Mouse (Mus musculus) forebrain, embryonic 12.5 days (tissue): ENCODE data around the gene Nemp1. TPM values are rescaled to one million over a fixed set of nuclear protein-coding genes. Genes with fewer than 3 reads are reported as not detected.

Source experiments
- ATAC-seq: fragments of 200-750 bp; cut with Nextera tagmentation; 2 replicates; pipeline ENCODE4 v1.8.0; 2017; ENCODE audit warnings: moderate TSS enrichment; ENCODE audit not compliant: low FRiP score
- H3K27ac ChIP-seq: fragments of 300-500 bp; sonication (generic); 2 replicates; pipeline ENCODE4 v1.5.1; 2016; ENCODE audit warnings: mild to moderate bottlenecking
- H3K27me3 ChIP-seq: fragments of 300-500 bp; sonication (generic); 2 replicates; pipeline ENCODE4 v1.6.1; 2016; ENCODE audit warnings: mild to moderate bottlenecking
- H3K36me3 ChIP-seq: fragments of 300-500 bp; sonication (generic); replicated peaks from 2 replicates; pipeline ENCODE4 v1.6.1; 2016; ENCODE audit warnings: mild to moderate bottlenecking
- H3K4me1 ChIP-seq: fragments of 300-500 bp; sonication (generic); 2 replicates; pipeline ENCODE4 v1.6.1; 2016
- H3K4me2 ChIP-seq: fragments of 300-500 bp; sonication (generic); 2 replicates; pipeline ENCODE4 v1.6.1; 2016; ENCODE audit warnings: mild to moderate bottlenecking, moderate library complexity
- H3K4me3 ChIP-seq: fragments of 300-500 bp; sonication (generic); replicated peaks from 2 replicates; pipeline ENCODE4 v1.5.1; 2016; ENCODE audit warnings: mild to moderate bottlenecking
- H3K9ac ChIP-seq: fragments of 300-500 bp; sonication (generic); 2 replicates; pipeline ENCODE4 v1.6.1; 2016; ENCODE audit warnings: mild to moderate bottlenecking
- H3K9me3 ChIP-seq: fragments of 300-500 bp; sonication (generic); 2 replicates; pipeline ENCODE4 v1.6.1; 2016
- WGBS: fragments of 180-500 bp; shearing (Covaris S2); methylation state at CpG from one replicate; pipeline ENCODE4 v1.1.7; 2016; 5-methylcytosine and 5-hydroxymethylcytosine counted together
- polyA plus RNA-seq: library from polyadenylated mRNA; unstranded; fragments of >200 nt; fragmentation: Nextera tagmentation; extraction: Ambion mirVana; gene quantifications from 2 replicates; pipeline ENCODE4 v1.2.1, GENCODE M21; 2016

Gene Nemp1
- 10.0 TPM in 2 replicates for polyA plus RNA-seq

DNA sequence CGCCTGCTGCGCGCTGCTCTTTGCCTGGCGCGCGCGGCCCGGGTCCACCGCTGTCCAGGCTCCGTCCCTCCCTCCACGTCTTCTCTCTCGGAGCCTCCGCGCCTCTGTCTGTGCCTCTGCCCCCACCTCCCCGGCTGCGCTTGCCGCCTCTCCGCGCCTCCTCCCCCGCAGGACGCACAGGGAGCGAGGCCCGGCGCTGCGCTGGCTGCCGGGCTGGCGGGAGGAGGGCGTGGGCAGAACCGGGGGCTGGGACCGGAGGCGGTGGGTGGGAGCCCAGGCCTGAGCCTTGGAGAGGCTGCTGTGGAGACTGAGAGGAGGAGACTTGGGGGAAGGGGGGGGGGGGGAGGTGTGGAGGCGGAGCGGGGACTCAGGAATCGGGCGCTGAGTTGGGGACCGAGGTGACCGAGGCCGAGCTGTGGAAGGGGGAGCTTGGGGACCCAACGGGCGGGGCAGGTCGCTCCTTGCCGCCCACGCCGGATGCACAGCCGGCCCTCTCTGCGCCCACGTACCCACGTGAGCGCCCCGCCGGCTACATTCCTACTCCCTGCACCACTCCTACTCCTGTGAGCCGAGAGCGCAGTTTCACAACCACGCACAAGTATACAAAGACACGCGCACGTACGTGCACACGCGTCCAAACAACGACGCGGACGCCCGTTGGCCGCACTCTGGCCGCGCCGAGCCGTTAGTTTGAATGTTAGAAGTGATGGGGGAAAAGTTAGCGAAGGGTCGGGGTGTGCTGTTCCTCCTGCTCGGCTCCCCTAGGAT lies at the start of gene Nemp1:
Nemp1 (plus strand) TSS at position 401 of the 768 bp plus-strand sequence.
- Histone ChIP-seq H3K9me3 (no peaks in the 10 kb centered on the region), H3K4me2 (peak within 1 kb of the TSS; percentile 97), H3K4me1 (peaks cover 67% of the 10 kb centered on the region), H3K27me3 (peaks cover 82% of the 10 kb centered on the region), H3K36me3 (no peaks in the 10 kb centered on the region), H3K9ac (peak within 1 kb of the TSS; percentile 70), H3K4me3 (peak within 1 kb of the TSS; percentile 57), H3K27ac (peak within 1 kb of the TSS; percentile 56)
- under 1% methylated on average over 65 of the region's 73 CpGs for WGBS
- ATAC-seq, result peak; percentile 61

DNA sequence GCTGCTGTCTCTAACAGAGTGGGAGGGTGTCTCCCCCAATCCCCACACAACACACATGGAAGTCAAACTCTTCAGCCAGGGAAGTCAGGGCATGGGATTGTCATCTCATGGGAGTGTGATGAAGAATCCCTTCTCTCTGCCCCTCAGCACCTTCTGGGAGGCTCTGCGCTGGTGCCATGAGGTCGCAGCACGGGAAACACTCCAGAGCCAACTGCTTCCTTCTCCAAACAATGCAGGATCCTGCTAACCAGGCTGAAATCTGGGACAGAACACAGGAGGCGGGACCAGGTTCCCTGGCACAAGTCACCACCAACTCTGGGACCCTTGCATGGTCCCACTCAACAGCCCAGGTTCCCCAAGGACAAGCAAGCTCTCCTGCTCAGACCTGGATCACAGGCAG lies 49.4 kb upstream of the Nemp1 start:
- Histone ChIP-seq H3K27me3 (no peaks in the 10 kb centered on the region), H3K4me3 (no peak overlapping the region), H3K36me3 (peaks cover 8% of the 10 kb centered on the region), H3K9me3 (no peaks in the 10 kb centered on the region), H3K4me1 (peaks cover 73% of the 10 kb centered on the region), H3K4me2 (0 out of 2 replicates have a peak overlapping the region, but pooled peaks have one; percentile 6), H3K27ac (no peak overlapping the region), H3K9ac (peak overlapping the region; percentile 9; the same call in 1 of the 2 replicates)
- ATAC-seq, result no peak
- 63% methylated on average over 4 of the region's 4 CpGs for WGBS

DNA sequence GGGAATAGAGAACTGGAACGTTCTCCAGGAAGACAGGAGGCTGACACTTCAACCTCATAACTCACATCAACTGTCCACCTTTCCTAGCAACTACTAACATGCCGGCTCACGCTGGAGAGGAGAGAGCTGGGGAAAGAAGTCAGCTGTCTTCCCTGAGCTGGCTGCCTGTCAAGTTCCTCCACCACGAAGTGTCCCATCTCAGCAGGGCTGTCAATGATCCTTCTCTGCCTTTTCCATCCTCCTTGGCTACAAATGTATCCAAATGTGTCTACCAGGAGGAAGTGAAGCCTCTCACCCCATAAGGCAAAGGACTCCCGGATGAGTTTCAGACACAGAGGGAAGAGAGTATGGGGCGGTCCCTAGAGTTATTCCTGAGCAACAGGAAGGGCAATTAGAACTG lies 48.5 kb upstream of the Nemp1 start:
- no peak for ATAC-seq
- 56% methylated on average over 6 of the region's 6 CpGs for WGBS
- Histone ChIP-seq H3K4me1 (peaks cover 75% of the 10 kb centered on the region), H3K9ac (peak overlapping the region; percentile 17; the same call in 1 of the 2 replicates), H3K4me3 (peak overlapping the region; percentile 7), H3K4me2 (peak overlapping the region; percentile 65), H3K9me3 (no peaks in the 10 kb centered on the region), H3K27ac (no peak overlapping the region), H3K36me3 (no peaks in the 10 kb centered on the region), H3K27me3 (no peaks in the 10 kb centered on the region)

DNA sequence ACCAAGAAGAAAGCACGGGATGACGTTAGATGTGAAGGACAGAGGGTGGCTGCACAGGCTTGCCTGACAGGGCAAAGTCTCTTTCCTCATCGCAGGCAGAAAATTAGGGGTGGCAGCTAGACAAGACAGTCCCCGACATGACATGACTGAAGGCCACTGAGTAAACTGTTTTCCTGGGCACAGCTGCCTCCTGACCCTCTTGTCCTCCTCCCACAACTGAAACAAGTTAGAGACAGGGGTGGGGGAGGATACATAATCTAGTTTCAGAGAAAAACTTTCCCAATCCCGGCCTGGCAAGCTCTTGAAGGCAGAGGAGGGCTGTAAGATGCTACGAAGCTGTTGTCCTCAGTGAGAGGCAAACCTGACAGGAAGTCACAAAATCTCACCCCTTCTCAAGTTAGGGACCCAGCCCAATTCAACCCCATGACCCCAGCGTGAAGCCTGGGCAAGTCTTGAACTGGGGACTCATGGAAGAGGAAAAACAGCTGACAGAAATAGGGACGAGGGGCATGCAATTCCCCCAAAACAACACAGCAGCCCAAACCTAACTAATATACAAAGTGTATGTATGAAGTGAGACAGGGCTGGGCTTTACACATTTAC lies 47.5 kb upstream of the Nemp1 start:
- Histone ChIP-seq H3K4me3 (peak overlapping the region; percentile 74), H3K36me3 (no peaks in the 10 kb centered on the region), H3K4me2 (peak overlapping the region; percentile 65), H3K27me3 (no peaks in the 10 kb centered on the region), H3K4me1 (peaks cover 70% of the 10 kb centered on the region), H3K27ac (no peak overlapping the region), H3K9ac (peak overlapping the region; percentile 89), H3K9me3 (no peaks in the 10 kb centered on the region)
- ATAC-seq, result no peak
- WGBS, result 29% methylated on average over 8 of the region's 8 CpGs

DNA sequence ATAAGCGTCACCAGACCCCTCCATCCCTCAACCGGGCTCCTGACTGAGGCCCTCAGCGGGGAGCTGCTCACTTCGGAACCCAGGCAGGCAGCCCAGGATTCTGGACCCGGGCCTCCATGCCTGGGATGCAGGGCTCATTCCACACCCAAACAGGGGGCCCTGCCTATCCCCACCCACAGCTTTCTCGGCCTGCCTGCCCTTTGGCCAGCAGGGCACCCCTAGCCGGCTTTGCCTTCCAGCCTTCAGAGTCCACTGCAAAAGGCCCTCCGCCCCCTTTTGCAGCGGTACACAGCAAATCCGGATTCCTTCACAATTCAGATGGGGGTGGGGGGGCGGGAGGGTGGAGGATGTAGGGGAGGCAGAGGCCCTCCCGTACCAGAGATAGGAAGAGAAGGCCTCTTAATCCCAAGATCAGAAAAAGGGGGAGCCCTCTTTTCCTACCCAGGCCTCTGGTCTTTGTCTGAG lies 46.7 kb upstream of the Nemp1 start:
- Histone ChIP-seq H3K9ac (peak overlapping the region; percentile 89), H3K9me3 (no peaks in the 10 kb centered on the region), H3K36me3 (no peaks in the 10 kb centered on the region), H3K4me1 (peaks cover 62% of the 10 kb centered on the region), H3K4me3 (peak overlapping the region; percentile 74), H3K27ac (peak overlapping the region; percentile 89), H3K4me2 (peak overlapping the region; percentile 65), H3K27me3 (no peaks in the 10 kb centered on the region)
- under 1% methylated on average over 12 of the region's 12 CpGs for WGBS
- ATAC-seq, result peak; percentile 1

DNA sequence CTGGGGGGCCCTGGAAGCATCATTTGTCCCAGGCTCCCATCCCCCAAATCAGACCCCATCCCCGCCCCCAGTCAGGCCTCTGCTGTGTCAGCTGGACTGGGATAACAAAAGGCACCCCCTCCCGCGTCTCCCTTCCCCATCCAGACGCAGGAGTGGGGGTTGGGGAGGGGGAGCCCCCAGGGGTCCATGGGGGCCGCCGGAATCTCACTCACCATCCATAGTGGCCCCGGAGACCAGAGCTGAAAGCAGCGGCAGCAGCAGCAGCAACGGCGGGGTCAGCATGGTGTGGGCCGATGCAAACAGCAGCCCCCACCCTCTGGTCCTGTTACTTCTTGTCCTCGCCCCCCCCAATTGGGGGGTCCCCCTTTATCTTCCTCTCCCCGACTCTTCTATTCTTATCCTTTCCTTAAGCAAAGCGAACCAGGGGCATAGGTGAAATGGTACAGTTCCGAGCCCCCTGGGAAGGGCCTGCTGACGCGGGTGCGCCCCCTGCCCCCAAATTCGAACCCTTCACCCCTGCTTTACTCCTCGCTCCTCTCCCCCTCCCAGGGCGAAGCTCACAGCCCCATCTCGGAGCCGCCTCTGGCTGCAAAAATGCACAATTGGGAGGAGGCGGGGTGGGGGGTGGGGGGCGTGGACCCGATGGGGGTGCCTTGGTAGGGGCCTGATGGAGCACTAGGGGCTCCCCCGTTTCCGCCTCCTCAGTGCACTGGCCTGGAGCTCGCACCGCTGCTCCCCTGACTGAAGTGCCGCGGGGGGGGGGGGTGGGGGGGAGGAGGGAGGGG lies 46.1 kb upstream of the Nemp1 start, which contains the start of gene Lrp1:
Lrp1 (minus strand) TSS at position 743 of the 785 bp plus-strand sequence.
- Histone ChIP-seq H3K36me3 (no peaks in the 10 kb centered on the region), H3K27me3 (no peaks in the 10 kb centered on the region), H3K4me3 (peak within 1 kb of the TSS; percentile 74), H3K9ac (peak within 1 kb of the TSS; percentile 89), H3K9me3 (no peaks in the 10 kb centered on the region), H3K4me2 (peak within 1 kb of the TSS; percentile 65), H3K4me1 (peaks cover 56% of the 10 kb centered on the region), H3K27ac (peak within 1 kb of the TSS; percentile 89)
- WGBS, result under 1% methylated on average over 27 of the region's 32 CpGs
- peak; percentile 83 for ATAC-seq

DNA sequence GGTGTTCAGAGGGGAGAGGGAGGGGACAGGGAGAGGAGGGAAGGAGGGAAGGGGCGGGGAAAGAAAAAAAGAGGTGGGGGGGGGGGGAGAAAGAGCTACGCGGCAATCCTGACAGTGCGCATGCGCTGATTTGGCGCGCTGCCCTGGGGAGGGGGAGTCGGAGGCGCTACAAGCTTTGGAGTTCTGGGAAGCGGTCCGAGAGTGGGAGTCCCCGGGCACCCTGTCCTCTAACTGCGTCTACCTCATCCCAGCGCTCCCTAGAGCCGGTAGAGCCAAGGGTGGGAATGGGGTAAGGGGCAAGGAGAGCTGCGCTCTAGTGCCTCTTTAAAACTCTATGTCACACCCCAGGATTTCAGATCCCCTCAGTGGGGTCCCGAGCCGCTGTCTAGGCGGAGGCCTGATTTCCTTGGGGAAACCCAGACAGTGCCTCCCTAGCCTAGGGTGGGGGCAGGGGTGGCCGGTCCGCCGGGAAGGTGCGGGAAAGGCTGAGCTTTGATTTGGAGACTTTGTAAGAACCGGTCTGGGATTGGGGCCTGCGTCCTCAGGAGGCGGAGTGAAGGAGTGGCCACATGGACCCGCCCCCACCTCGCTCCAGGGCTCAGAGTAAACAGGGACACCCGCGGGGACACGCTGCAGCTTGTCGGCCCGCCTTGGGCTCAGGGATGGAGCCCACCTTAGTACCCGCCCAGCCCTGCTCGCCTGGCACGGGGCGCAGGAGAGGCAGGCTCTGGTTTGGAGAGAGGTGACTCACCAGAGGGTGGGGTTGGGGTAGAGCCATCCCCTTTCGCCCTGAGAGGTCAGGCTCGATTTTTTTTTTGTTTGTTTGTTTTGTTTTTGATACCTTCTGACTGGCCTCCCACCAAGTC lies 45.3 kb upstream of the Nemp1 start:
- H3K27ac ChIP-seq, result peak overlapping the region; percentile 89
- peak overlapping the region; percentile 65 for H3K4me2 ChIP-seq
- under 1% methylated on average over 34 of the region's 39 CpGs for WGBS
- H3K27me3 ChIP-seq, result no peaks in the 10 kb centered on the region
- peak; percentile 90 for ATAC-seq
- H3K36me3 ChIP-seq, result no peaks in the 10 kb centered on the region
- peak overlapping the region; percentile 89 for H3K9ac ChIP-seq
- peaks cover 48% of the 10 kb centered on the region for H3K4me1 ChIP-seq
- H3K4me3 ChIP-seq, result peak overlapping the region; percentile 74
- no peaks in the 10 kb centered on the region for H3K9me3 ChIP-seq

DNA sequence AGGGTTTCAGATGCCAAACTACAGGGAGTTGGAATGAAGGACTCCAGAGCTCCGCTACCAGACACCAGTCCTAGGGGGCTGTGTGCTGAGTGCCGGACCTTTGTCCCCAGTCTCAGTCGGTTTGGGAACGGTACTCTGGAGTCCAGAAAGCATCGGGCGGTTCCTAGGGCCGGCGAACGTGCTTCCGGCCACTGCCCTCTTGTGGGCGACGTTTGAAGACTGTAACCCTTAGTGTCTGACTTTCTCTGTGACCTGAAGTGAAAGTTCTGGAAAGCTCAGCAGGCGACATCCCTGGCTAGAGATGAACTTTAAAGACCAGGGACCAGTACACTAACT lies 44.7 kb upstream of the Nemp1 start:
- Histone ChIP-seq H3K9me3 (no peaks in the 10 kb centered on the region), H3K4me3 (peak overlapping the region; percentile 74), H3K9ac (peak overlapping the region; percentile 89), H3K36me3 (no peaks in the 10 kb centered on the region), H3K27me3 (no peaks in the 10 kb centered on the region), H3K27ac (peak overlapping the region; percentile 89), H3K4me1 (peaks cover 42% of the 10 kb centered on the region), H3K4me2 (peak overlapping the region; percentile 65)
- under 1% methylated on average over 13 of the region's 13 CpGs for WGBS
- peak; percentile 12 for ATAC-seq

DNA sequence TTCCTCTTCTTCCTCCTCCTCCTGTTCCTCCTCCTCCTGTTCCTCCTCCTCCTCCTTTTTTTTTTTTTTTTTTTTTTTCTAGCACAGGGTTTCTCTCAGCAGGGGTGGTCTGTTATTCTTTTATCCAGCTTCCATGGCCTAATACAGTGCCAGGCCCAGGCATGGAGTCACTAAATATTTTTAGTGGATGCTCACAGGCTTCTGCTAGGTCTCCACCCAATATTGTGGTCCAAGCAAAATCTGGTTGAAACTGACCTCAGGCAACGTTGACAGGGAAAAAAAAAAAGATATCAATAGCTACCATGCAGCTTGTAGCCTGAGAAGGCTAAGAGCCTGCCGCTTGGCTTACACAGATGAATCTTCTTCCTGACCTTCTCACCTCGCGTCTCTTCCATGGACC lies 44.0 kb upstream of the Nemp1 start:
- H3K9ac ChIP-seq, result no peak overlapping the region
- H3K4me1 ChIP-seq, result peaks cover 35% of the 10 kb centered on the region
- H3K9me3 ChIP-seq, result no peaks in the 10 kb centered on the region
- H3K4me2 ChIP-seq, result no peak overlapping the region
- no peak for ATAC-seq
- 63% methylated on average over 4 of the region's 4 CpGs for WGBS
- peak overlapping the region; percentile 89; the same call in 1 of the 2 replicates for H3K27ac ChIP-seq
- H3K36me3 ChIP-seq, result no peaks in the 10 kb centered on the region
- no peak overlapping the region for H3K4me3 ChIP-seq
- no peaks in the 10 kb centered on the region for H3K27me3 ChIP-seq

DNA sequence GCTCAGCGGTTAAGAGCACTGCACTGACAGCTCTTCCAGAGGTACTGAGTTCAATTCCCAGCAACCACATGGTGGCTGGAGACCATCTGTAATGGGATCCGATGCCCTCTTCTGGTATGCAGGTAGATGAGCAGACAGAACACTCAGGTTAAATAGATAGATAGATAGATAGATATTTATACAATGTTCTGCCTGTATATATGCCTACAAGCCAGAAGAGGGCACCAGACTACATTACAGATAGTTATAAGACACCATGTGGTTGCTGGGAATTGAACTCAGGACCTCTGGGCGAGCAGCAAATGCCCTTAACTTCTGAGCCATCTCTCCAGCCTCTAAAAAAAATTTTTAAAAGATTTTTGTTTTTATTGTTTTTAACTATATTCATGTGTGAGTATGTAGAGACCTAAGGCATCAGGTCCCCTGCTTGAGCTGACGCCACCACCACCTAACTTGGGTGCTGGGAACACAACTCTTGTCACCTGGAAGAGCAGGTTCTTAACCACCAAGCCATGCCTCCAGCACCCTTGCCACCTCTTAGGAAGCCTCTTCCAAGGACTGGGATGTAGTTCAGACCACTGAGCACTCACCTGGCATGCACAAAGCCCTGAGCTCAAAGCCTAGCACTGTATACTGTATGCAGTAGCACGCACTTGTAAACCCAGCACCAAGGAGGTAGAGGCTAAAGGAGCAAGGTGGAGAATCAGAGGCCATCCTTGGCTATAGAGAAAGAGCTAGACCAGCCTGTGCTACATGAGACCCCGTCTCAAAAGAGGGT lies 43.1 kb upstream of the Nemp1 start:
- Histone ChIP-seq H3K36me3 (no peaks in the 10 kb centered on the region), H3K9ac (no peak overlapping the region), H3K9me3 (no peaks in the 10 kb centered on the region), H3K4me2 (no peak overlapping the region), H3K27me3 (no peaks in the 10 kb centered on the region), H3K27ac (no peak overlapping the region), H3K4me1 (peaks cover 25% of the 10 kb centered on the region), H3K4me3 (no peak overlapping the region)
- 97% methylated on average over 6 of the region's 6 CpGs for WGBS
- no peak for ATAC-seq

DNA sequence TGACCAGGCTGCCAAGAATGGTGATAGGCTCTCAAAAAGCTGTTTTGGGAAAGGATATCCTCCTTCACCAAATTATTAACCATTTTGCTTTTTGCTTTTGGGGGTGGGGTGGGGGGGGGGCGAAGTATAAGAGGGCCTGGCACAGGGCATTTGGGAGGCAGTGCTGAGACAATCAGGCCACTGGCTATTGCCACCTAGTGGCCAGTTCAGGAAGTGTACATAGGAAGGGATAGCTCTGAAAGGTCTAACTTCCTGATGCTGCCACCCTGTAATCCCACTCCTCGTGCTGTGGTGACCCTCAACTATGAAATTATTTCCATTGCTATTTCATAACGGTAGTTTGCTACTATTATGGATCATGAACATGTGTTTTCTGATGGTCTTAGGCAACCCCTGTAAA lies 40.3 kb upstream of the Nemp1 start:
- no peak overlapping the region for H3K27ac ChIP-seq
- ATAC-seq, result no peak
- H3K9me3 ChIP-seq, result no peaks in the 10 kb centered on the region
- no peak overlapping the region for H3K4me2 ChIP-seq
- no peaks in the 10 kb centered on the region for H3K36me3 ChIP-seq
- no peaks in the 10 kb centered on the region for H3K27me3 ChIP-seq
- peaks cover 11% of the 10 kb centered on the region for H3K4me1 ChIP-seq
- no peak overlapping the region for H3K4me3 ChIP-seq
- WGBS, result 89% methylated on average over 3 of the region's 3 CpGs
- no peak overlapping the region for H3K9ac ChIP-seq
